Mouse (Mus musculus) heart, postnatal 4 days (tissue): ENCODE data around the gene Cer1. TPM values are rescaled to one million over a fixed set of nuclear protein-coding genes. Genes with fewer than 3 reads are reported as not detected.

Experiments used
- DNase-seq: peaks from one replicate; pipeline ENCODE4 v3.0.0; 2021
- total RNA-seq, 2 experiments: library from RNA; stranded (reverse); gene quantifications; 2 replicates each; pipeline ENCODE4 v1.2.3; 2021

Gene Cer1
- not detected for total RNA-seq

- no peak for DNase-seq
These were observed at the start of gene Cer1 for GRCm38 (mm10) chr4:82884636-82885534. Gene Cer1, minus strand, starts transcription at chr4:82885148.

- DNase-seq = peak; percentile 51
These were observed 49.4 kb upstream of the Cer1 start for GRCm38 (mm10) chr4:82934308-82934707.

GRCm38 (mm10) chr4:82933698-82934210 lies 48.8 kb upstream of the Cer1 start:
- DNase-seq = peak; percentile 84

DNA sequence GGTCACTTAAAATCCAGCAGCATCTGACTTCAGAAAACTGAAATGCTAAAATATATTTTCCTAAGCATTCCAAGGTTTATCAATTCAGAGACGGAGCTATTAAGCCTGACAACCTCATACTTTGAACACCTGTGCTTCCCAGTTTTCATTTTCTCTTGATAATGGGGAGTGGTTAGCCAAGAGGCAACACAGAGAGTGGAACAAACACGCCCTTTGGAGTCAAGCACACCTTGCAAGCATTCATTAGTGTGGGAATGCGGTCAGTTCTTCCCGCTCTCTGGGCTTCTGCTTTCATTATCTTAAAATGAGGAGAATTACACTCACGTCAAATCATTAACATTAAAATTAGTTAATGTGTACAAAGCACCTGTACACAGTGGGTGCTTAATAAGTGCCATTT lies 45.1 kb upstream of the Cer1 start:
- DNase-seq = no peak

- no peak for DNase-seq
These were observed 37.0 kb upstream of the Cer1 start for GRCm38 (mm10) chr4:82921962-82922361.

GRCm38 (mm10) chr4:82918625-82919024 lies 33.7 kb upstream of the Cer1 start:
- DNase-seq = no peak

DNA sequence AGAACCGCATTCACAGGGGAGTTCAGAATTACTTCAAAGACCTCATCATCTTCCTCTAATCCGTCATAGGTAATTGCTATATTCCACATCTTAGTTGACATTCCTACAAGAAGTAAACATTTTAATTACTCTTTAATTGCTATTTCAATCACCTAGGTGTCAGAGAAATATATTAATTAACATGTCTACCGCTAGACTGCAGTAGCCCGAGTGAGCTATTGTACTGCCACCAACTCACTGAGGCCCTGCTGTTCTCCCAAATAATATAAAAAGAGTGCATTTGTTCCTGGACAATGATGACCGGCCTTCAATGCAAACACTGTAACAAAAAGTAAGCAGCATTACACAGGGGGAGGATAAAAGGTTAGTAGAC lies 31.7 kb upstream of the Cer1 start:
- no peak for DNase-seq

- DNase-seq = peak; percentile 12
These were observed 31.2 kb upstream of the Cer1 start for GRCm38 (mm10) chr4:82916003-82916677.

- no peak for DNase-seq
These were observed 30.6 kb upstream of the Cer1 start for GRCm38 (mm10) chr4:82915576-82915975.

GRCm38 (mm10) chr4:82914601-82915143 lies 29.7 kb upstream of the Cer1 start:
- no peak for DNase-seq

- no peak for DNase-seq
These were observed 10.3 kb upstream of the Cer1 start for GRCm38 (mm10) chr4:82895227-82895626.

DNA sequence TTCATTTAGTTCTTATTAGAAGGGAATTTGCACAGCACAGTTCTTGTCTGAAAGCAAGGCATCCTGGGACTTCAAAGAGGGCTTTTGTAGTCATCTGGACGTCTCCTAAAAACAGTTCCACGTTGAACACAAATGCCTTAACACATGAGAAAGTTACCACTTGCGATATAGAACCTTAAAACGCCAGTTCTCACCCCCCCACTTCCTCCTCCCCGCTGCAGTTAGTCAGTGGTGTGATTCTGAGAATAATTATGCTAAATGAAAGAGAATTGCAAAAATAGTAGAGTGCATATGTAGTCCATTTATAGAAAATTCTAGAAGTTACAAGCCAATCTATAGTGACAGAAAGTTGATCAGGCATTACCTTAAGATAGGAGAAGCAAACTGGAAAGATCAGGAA lies 7.3 kb upstream of the Cer1 start:
- no peak for DNase-seq

GRCm38 (mm10) chr4:82891566-82891965 lies 6.6 kb upstream of the Cer1 start:
- no peak for DNase-seq

- DNase-seq = no peak
These were observed 6.1 kb upstream of the Cer1 start for GRCm38 (mm10) chr4:82891049-82891448.

DNA sequence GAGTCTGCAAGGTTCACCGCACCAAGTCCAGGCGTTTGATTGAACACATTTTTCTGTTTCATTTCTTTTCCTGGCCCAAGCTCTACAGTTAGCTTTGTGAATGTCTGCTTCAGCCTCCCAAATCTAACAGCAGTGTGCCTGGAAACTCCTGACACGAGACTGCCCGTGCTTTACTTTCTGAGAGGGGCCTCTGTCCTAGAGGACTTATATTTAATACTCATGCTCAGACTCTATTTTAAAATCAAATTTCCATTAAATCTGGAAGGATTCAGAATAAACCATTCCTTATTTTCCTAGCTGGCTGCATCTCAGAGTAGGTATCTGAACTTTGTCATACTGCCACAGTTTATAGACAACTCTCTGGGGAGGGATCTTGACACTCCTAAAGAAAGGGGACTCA lies 5.6 kb upstream of the Cer1 start:
- DNase-seq = no peak

GRCm38 (mm10) chr4:82886148-82886547 lies 1.2 kb upstream of the Cer1 start:
- no peak for DNase-seq

GRCm38 (mm10) chr4:82885535-82885913 lies 576 bp upstream of the Cer1 start:
- DNase-seq = no peak

DNA sequence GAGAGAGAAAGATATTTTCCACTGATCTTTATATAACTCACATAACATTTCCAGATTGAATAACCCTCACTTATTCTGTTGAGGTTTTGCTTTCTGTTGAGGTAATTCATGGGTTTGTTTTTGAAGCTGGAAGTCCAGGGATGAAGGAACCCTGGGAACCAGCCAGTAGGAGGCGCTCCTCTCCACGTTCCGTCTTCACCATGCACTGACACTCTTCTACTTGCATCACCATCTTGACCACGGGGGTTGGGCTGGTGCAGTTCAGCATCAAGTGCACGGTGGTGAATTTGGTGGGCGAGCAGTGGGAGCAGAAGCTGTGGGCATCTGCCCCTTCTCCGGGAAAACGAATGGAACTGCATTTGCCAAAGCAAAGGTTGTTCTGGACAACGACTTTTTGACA lies 2.4 kb downstream of the Cer1 start:
- DNase-seq = no peak

DNA sequence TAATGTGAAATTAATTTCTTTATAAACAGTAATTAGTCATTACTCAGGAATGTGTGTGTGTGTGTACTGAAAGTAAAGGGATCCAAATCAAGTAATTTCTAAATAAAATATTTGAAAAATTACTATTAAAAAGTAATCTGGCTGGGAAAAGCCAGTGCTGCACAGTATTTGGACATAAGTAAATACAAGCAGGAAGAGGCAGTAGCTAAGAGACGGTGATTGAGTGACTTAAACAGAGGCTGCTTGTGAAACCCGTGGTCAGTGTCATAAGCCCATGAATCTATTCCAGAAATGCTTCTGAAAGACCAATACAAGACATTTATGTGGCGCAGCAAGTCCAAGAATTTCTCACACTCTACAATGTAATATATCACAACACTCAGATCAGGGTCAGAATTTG lies 3.6 kb downstream of the Cer1 start:
- no peak for DNase-seq

DNA sequence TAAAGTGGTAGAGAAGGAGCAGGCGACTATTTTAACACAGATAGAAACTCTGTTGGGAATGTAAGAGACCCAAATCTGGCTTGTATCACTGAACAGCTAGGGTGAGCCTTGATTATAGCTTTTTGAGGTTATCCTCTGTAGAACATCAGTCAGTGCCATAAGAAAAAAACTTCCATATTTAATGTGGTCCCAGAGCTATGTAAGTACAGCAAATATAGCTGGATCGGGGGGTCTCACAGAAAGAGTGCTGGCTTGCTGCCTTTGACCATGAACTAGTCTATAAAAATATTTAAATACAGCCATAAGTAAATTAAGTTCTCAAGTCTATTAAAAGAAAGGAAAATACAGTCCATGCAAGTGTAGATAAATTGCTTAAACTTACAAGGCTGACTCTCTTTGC lies 4.7 kb downstream of the Cer1 start:
- DNase-seq = no peak

- no peak for DNase-seq
These were observed 5.8 kb downstream of the Cer1 start for GRCm38 (mm10) chr4:82879152-82879551.

DNA sequence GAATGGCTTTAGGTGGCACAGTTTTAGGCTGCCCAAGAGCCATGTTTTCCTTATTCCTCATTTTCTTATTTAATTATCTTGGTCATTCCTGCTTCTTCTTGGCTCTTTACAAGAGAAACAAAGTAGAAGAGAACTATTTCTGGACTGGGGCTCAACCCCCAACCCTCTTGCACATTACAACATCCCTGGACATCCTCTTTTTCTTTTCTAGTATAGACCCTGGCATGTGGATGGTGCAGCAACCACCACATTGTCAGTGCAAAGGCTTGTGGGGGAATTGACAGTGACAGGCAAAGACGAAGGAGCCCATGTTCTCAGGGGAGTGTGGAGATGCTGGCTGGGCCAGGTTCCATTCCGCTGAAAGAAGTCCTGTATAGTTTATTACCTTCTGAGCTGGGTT lies 8.3 kb downstream of the Cer1 start:
- no peak for DNase-seq

DNA sequence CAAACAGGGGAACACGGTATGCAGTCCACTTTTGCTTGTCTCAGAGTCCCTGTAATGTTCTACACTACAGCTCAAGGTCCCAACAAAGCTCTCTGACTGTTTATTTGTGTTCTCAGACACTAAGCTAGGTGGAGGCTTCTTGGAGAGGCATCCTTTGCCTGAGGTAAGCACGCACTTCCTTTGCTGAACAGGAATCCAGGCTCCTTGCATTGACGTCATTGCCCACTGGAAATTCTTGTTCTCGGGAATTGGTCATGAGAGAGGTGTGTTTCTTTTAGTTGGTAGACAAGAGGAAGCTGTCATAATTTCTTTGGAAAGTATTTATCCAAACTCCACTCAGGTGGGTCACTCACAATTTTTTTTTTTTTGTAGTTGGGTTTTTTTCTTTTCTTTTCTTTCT lies 9.4 kb downstream of the Cer1 start:
- no peak for DNase-seq

DNA sequence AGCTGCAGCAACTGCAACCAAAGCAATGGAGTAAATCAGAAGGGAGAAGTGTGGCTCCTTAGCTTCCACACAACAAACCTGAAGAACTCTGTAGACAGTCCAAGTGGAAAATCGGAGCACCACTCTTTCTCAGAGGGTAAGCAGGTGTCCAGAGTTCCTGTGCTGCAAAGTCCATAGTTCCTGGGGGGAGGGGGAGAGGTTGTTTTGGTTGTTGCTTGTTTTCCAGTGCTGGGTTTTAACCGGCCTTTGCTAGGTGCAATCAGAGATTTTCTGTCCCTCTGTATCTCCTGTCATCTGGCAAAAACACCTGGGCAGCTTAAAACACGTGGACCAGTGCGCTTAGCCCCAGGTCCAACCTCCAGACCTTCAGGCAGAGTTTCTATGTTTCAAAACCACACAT lies 10.2 kb downstream of the Cer1 start:
- no peak for DNase-seq
